Mouse (Mus musculus) testis, adult 2 months (tissue): ENCODE measurements around the gene Chchd3. TPM values are rescaled to one million over a fixed set of nuclear protein-coding genes. Genes with fewer than 3 reads are reported as not detected.

Experiments
- H3K27ac ChIP-seq: fragments of 200-500 bp; 2 replicates; pipeline ENCODE4 v1.5.1; 2012; ENCODE audit warnings: low read depth, low read length; ENCODE audit not compliant: control insufficient read depth, insufficient read depth
- H3K27me3 ChIP-seq: fragments of 200-500 bp; 2 replicates; pipeline ENCODE4 v1.6.1; 2012; ENCODE audit warnings: mild to moderate bottlenecking, low read length, moderate library complexity; ENCODE audit not compliant: control insufficient read depth, insufficient read depth
- H3K36me3 ChIP-seq: fragments of 200-500 bp; 2 replicates; pipeline ENCODE4 v1.6.1; 2012; ENCODE audit warnings: mild to moderate bottlenecking, low read length; ENCODE audit not compliant: control insufficient read depth, insufficient read depth
- H3K4me1 ChIP-seq: fragments of 200-500 bp; 2 replicates; pipeline ENCODE4 v1.6.1; 2012; ENCODE audit warnings: low read length; ENCODE audit not compliant: control insufficient read depth, insufficient read depth
- H3K4me3 ChIP-seq: fragments of 200-500 bp; 2 replicates; pipeline ENCODE4 v1.5.1; 2012; ENCODE audit warnings: low read depth, mild to moderate bottlenecking, low read length, moderate library complexity, mixed read lengths; ENCODE audit not compliant: control insufficient read depth
- CTCF ChIP-seq: fragments of 200-500 bp; IDR thresholded peaks from 2 replicates; pipeline ENCODE4 v1.5.1; 2012; ENCODE audit warnings: low read depth, mild to moderate bottlenecking, inconsistent platforms, low read length, moderate library complexity; ENCODE audit not compliant: control insufficient read depth, insufficient read depth, insufficient replicate concordance
- POLR2A ChIP-seq: fragments of 200-500 bp; IDR thresholded peaks from 2 replicates; pipeline ENCODE4 v1.6.1; 2012; ENCODE audit warnings: low read depth, mild to moderate bottlenecking, inconsistent platforms, low read length, moderate library complexity; ENCODE audit not compliant: control insufficient read depth
- polyA plus RNA-seq: library from polyadenylated mRNA; depleted of rRNA; stranded (reverse); fragments of >200 nt; gene quantifications from 2 replicates; pipeline ENCODE4 v1.2.3, GENCODE M21; 2012

Gene Chchd3
- polyA plus RNA-seq, 1 experiment: 192 TPM

- H3K27ac ChIP-seq: peak overlapping the region; percentile 14
- no peaks in the 10 kb centered on the region for H3K27me3 ChIP-seq
- no peaks in the 10 kb centered on the region; the same call in 1 of the 2 replicates for H3K4me1 ChIP-seq
- H3K4me3 ChIP-seq: peak overlapping the region; percentile 96
- TF ChIP-seq POLR2A (no peak), CTCF (no peak)
- H3K36me3 ChIP-seq: no peaks in the 10 kb centered on the region
Observed at GRCm38 (mm10) chr6:33059276-33059675, 784 bp downstream of the Chchd3 start.

- H3K4me1 ChIP-seq: no peaks in the 10 kb centered on the region; the same call in 1 of the 2 replicates
- H3K36me3 ChIP-seq: no peaks in the 10 kb centered on the region
- TF ChIP-seq CTCF: no peak
- TF ChIP-seq POLR2A: no peak
- H3K27me3 ChIP-seq: no peaks in the 10 kb centered on the region
- no peak overlapping the region for H3K4me3 ChIP-seq
- no peak overlapping the region for H3K27ac ChIP-seq
Observed at GRCm38 (mm10) chr6:33056392-33056791, 3.7 kb downstream of the Chchd3 start.

- Histone ChIP-seq H3K4me3 (no peak overlapping the region), H3K36me3 (no peaks in the 10 kb centered on the region), H3K27me3 (no peaks in the 10 kb centered on the region), H3K4me1 (no peaks in the 10 kb centered on the region; the same call in 1 of the 2 replicates), H3K27ac (no peak overlapping the region)
- TF ChIP-seq POLR2A (no peak), CTCF (no peak)
Observed at GRCm38 (mm10) chr6:33055663-33056062, 4.4 kb downstream of the Chchd3 start.

GRCm38 (mm10) chr6:33054946-33055345, 5.1 kb downstream of the Chchd3 start:
- H3K4me1 ChIP-seq: no peaks in the 10 kb centered on the region
- TF ChIP-seq CTCF (no peak), POLR2A (no peak)
- no peak overlapping the region for H3K4me3 ChIP-seq
- H3K27ac ChIP-seq: no peak overlapping the region
- no peaks in the 10 kb centered on the region for H3K36me3 ChIP-seq
- H3K27me3 ChIP-seq: no peaks in the 10 kb centered on the region

GRCm38 (mm10) chr6:33051642-33052041, 8.4 kb downstream of the Chchd3 start:
- Histone ChIP-seq H3K36me3 (no peaks in the 10 kb centered on the region), H3K4me1 (no peaks in the 10 kb centered on the region), H3K27ac (no peak overlapping the region), H3K4me3 (no peak overlapping the region), H3K27me3 (no peaks in the 10 kb centered on the region)
- no peak for TF ChIP-seq CTCF

- Histone ChIP-seq H3K27me3 (no peaks in the 10 kb centered on the region), H3K27ac (no peak overlapping the region), H3K4me1 (no peaks in the 10 kb centered on the region), H3K4me3 (no peak overlapping the region), H3K36me3 (no peaks in the 10 kb centered on the region)
- no peak for TF ChIP-seq CTCF
- TF ChIP-seq POLR2A: no peak
Observed at GRCm38 (mm10) chr6:33049705-33050420, 10.2 kb downstream of the Chchd3 start.

GRCm38 (mm10) chr6:33043480-33043879, 16.6 kb downstream of the Chchd3 start:
- Histone ChIP-seq H3K27me3 (no peaks in the 10 kb centered on the region), H3K36me3 (no peaks in the 10 kb centered on the region), H3K4me3 (no peak overlapping the region), H3K4me1 (no peaks in the 10 kb centered on the region), H3K27ac (no peak overlapping the region)
- TF ChIP-seq CTCF: no peak
- no peak for TF ChIP-seq POLR2A

GRCm38 (mm10) chr6:33042880-33043279, 17.2 kb downstream of the Chchd3 start:
- Histone ChIP-seq H3K27ac (no peak overlapping the region), H3K27me3 (no peaks in the 10 kb centered on the region)

More at GRCm38 (mm10) chr6:33042880-33043279, 17.2 kb downstream of the Chchd3 start:
- H3K4me1 ChIP-seq: no peaks in the 10 kb centered on the region
- no peak overlapping the region for H3K4me3 ChIP-seq
- TF ChIP-seq POLR2A (no peak), CTCF (no peak)
- no peaks in the 10 kb centered on the region for H3K36me3 ChIP-seq
